Mouse (Mus musculus) gastrocnemius, postnatal 36 days (tissue): ENCODE measurements around the gene Commd7. TPM values are rescaled to one million over a fixed set of nuclear protein-coding genes. Genes with fewer than 3 reads are reported as not detected.

ENCODE experiments used
- DNase-seq, 2 experiments: peaks; one replicate each; pipeline ENCODE4 v3.0.0; 2022
- intact Hi-C: fragments of 180-260 bp; cut with DNase I; formaldehyde crosslinking; loops from one replicate; pipeline ENCODE4 v1.15.1; 2025
- total RNA-seq, 2 experiments: library from RNA; stranded (reverse); gene quantifications; 2 replicates each; pipeline ENCODE4 v1.2.3; 2021

Gene Commd7
- total RNA-seq, 2 experiments from 2014 or later = 9.9 to 10.3 TPM

DNA sequence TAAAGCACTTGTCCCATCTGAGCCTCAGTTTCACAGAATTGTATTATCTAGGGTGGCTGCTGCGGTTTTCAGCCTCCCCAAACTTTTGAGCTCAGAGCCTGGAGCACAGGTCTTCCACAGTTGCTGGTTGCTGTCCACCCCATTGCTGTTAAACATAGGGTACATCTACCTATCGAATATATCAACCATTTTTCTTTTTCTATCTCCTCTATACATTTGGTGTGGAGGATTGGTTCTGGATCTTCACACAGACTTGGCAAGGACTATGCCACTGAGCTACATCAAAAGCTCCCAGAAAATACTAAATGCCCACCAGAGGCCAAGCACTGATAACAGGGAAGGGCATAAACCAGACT is 268 bp upstream of the Commd7 start:
- intact Hi-C loops = no loop called here
- no peak for DNase-seq

DNA sequence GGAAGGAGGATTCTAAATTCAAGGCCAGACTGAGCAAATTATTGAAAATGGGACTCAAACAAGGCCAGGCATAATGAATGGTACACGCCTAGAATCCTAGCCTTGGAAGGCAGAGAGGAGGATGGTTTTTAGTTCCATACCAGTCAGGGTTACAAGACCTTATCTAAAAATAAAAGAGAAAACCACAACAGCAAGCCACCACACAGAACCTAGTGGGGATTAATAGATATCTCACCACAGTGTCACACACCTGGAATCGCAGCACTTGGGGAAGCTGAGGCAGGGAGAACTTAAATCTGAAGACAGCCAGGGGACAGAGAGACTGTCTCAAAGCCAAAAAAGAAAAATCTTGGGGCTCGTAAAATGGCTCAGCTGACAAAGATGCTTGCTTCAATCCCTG is 1.6 kb downstream of the Commd7 start:
- DNase-seq = no peak
- intact Hi-C loops = no loop called here

DNA sequence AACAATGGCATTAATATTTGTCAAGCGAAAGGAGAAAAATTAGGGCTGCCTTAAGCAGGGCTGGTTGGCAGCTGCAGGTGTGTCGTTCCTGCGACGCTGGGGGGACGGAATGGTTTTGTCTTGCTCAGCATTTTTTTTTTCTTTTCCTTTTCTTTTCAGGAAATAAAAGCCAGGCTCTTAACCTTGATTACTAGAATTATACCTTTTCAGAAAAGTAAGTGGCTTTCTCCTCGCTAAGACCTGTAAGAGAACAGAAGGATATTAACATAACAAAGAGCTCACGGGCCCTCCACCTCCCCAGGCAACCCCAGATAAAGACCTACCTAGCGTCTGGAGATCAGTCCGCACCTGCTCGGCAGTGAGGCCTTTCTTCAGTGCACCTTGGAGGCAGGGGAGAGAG is 10.1 kb downstream of the Commd7 start:
- DNase-seq = no peak
- intact Hi-C loops = no loop called here

DNA sequence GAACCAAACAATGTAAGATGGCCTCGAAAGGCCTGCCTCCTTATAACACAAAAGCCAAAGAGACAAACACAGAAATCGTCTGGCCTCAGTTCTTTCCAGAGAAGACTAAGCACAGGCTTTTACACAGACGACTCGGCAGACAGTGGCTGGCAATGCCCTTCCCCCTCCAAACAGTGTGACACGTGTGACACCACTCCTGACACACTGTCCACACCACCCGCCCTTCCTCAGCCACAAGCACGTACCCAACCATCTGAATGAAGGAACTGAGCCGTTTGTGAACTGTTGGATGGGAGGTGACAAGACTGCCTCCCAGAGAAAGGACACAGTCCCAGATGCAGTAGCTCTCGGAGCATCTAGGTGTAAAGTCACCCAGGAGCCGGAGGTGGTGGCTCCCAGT is 13.7 kb downstream of the Commd7 start:
- intact Hi-C loops = no loop called here
- no peak for DNase-seq

DNA sequence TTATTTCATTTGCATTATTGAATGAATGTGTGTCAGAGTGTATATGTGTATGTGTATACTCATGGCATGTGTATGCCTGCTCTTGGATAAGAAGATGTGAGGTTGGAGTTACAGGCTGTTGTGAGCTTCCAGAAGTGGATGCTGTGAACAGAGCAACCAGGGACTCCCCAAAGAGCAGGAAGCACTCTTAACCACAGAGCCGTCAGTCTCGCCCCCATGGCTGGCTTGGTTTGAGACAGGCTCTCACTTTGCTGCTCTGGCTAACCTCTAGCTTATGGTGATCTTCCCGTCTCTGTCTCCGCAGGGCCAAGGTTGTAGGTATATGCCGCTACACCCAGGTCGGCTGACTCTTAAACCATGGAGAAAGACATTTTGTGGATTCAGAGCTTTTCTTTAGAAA is 14.1 kb downstream of the Commd7 start:
- intact Hi-C loops = no loop called here
- DNase-seq = no peak

DNA sequence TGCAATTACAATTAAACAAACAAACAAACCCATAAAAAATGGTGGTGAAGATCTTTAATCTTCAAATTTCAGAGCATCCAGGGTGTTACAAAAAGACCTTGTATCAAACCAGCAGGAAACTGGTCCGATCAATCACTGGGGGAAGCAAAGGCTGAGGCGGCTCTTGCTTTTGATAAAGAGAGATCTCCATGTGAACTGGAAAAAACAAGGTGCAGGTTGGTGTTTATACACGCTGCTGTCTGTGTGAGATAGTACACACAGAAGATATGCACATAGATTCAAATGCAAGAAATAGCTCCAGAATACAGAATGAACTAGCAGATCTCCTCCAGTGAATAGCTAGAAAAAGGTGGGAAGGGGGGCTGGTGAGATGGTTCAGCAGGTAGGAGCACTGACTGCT is 15.7 kb downstream of the Commd7 start:
- intact Hi-C loops = no loop called here
- no peak for DNase-seq

DNA sequence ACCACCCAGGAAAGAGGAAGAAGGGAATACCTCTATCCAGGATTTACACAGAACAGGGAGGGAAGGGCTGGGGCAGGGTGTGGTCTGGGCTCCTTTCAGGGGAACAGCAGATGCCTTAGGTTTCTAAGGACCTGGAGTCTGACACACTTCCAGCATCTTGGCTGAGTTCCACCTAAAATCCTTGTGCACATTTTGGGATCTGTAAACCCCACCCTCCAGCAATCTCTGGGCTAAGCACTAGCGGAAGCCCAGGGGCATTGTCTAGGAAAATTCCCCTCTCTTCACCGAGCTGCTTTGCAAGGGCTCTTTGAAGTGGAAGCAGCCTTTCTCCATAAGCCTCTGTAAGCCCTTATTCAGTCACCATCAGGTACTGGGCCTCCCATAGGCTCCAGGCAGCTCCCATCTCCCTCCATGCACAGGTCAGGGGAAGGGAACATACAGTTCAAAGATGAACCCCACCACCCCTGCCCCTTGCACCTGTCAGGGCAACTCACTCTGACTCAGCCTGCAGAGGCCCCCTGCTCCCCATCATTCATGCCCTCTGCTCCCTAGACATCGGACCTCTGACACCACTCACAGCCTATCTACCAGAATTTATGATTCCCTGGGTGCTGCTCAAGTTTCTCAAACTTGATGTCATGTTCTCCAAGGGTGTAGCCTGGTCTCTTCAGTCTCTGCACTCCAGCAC is 19.8 kb downstream of the Commd7 start:
- DNase-seq = no peak
- intact Hi-C loops = no loop called here

DNA sequence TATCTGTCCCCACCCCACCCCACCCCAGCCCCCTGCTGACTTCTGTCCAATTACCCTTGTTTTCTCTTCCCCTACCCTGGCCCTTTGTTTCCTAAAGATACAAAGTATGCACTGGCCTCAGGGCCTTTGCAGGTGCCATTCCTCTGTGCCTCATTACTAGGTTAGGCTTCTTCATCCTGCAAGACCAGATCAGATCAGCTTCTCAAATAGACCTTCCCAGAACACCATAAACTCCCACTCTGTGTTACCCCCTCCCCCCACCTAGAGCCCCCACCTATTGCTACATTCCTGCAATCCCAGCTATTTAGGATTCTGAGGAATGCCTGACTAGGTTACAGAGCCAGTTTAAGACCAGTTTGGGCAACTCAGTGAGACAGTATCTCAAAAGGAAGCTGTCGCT is 20.8 kb downstream of the Commd7 start:
- no peak for DNase-seq
- intact Hi-C loops = no loop called here

DNA sequence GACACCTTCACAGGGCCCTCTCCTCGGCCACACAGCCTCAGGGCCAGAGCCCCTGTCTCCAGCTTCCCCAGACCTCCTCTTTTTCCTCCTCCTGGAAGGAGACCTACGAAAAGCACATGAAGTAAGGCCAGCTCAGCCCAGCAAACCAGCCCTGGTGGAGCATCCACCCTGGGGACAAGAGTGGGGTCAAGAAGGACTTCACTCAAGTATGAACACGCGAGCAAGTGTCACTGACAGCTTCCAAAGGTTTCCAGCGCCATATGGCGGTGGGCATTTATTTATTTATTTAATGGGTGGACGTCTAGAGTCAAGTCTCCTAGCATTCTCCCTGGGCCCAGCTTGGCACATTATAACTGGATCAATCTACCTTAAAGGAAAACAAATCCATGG is 21.3 kb downstream of the Commd7 start:
- intact Hi-C loops = no loop called here
- DNase-seq = no peak

DNA sequence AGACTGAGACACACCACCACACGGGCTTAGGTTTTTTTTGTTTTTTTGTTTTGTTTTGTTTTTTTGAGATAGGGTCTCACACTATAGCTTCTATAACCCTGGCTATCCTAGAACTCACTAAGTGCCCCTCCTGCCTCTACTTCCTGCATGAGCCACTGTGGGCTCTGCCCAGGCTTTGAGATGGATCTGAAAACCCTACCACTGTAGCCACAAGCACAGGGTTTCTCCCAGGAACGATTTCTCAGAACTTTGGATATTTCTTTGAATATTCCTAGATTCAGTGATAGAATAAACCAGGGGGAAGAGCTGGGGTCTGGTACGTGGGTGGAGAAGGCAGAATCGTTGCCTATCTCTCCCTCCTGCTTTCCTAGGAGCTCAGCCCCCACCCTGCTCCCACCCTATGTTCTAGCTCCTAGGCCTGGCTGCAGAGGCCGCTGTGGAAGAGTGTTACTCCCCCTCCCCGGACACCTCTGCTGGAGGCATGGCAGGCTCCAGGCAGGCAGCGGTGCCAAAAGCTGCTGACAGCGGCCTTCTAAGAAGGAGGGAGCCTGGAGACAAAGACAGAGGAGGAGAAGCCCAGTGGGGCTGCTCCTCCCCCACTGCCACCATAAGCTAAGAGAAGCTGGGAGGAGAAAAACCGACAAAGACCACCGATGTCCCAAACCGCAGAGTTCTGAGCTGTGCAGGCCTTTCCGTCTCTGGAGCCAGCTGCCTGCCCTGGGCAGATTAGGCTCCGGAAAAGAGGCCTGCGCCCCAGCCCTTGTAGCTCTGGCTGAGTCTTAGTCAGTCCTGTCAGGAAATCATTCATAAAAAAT is 21.9 kb downstream of the Commd7 start:
- DNase-seq = no peak
- intact Hi-C loops = no loop called here

DNA sequence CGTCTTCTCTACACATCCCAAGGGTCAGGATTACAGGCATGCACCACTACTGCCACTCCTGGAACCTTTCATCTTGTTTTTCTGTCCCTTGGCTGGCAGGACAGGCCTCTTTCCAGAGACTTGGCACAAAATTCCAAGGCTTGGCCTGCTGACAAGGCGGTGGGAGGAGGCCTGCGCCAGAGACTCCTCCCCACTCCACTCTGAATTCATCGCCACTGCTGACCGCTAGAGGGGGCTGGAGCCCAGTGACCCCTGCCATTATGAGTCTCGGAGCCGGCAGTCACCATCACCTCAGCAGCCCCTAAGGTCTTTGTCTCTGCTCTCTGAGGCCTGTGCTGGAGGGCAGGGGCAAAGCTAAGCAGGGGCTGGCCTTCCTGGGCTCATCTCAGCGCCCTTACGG is 23.0 kb downstream of the Commd7 start:
- DNase-seq = peak; percentile 80
- intact Hi-C loops = no loop called here

DNA sequence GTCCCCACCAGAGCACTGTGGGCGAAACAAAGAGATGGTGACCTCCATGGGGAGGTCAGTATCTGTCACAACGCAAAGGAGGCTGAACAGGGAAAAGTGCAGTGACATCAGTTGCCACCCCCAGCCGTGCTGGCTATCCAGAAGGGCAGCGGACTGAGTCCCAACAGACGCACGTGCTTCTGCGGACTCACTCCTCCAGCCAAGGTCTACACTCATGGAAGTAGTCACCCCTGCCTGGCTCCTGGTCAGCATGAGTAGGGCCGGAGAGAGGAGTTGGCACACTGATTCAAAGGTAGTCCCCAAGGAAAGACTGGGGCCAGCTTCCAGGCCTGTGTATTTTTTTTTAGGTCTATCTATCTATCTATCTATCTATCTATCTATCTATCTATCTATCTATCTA is 23.5 kb downstream of the Commd7 start:
- intact Hi-C loops = no loop called here

DNA sequence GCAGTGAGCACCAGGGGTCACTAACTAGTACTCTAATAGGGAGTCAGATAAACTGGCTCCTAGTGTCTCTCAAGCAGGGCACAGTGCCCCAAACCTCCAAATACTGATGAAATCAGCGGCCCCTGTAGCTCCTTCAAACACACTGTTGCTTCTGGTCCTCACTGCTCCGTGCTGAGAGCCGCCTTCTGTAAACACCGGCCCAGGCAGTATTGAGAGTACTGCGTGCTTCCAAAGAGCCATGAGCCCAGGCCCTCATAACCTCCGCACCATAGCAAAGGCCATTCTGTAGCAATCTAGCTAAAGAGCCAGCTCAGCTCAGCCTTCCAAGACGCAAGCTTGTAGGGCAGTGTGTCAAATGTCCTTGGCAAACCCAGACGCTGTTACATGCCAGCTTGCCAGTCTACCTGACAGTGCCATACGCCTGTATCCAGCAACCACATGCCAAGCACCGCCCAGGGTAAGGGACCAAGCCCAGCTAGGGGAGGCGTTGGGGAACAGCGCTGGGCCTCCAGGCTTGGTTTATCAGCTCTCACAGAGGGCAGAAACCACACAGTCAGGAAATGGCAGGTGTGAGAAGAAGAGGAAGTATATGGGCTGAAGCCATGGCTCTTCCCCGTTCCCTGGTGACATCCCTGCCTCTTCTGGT is 24.6 kb downstream of the Commd7 start:
- intact Hi-C loops = no loop called here
- peak; percentile 61 to 65 for DNase-seq

More for the DNA sequence above, 23.5 kb downstream of the Commd7 start:
- no peak for DNase-seq

DNA sequence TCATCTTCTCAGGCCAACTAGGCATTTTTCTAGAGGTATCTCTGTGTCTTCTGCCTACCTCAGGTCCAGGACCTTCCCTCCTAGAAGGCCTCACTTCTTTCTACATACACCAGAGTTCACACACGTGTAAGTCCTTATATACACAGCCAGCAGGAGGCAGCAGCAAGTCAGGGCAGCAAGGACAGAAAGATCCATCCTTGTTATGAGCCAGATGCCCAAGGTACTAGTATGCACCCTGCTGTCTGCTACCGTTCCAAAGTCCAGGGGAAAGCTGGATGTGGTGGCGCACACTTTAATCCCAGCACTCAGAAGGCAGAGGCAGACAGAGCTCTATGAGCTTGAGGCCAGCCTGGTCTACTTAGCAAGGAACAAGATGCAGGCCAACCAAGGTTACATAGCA is 26.2 kb downstream of the Commd7 start:
- DNase-seq = no peak
- intact Hi-C loops = no loop called here

DNA sequence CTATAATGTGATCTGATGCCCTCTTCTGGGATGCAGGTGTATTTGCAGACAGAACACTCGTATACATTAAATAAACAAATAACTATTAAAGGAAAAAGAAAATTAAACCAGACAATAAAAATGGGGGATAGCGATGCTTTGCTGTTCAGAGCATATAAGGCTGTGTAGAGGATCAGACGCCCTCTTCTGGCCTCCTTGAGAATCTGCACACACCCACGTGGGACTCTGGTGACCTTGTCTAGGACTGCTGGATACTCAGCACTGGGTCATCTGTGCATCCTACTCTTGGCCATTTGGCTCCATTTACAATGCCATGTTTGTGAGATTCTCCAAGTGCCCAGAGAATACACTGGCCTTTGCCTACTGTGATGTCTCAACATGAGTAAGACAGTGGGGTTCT is 28.9 kb downstream of the Commd7 start:
- DNase-seq = no peak
- intact Hi-C loops = no loop called here

DNA sequence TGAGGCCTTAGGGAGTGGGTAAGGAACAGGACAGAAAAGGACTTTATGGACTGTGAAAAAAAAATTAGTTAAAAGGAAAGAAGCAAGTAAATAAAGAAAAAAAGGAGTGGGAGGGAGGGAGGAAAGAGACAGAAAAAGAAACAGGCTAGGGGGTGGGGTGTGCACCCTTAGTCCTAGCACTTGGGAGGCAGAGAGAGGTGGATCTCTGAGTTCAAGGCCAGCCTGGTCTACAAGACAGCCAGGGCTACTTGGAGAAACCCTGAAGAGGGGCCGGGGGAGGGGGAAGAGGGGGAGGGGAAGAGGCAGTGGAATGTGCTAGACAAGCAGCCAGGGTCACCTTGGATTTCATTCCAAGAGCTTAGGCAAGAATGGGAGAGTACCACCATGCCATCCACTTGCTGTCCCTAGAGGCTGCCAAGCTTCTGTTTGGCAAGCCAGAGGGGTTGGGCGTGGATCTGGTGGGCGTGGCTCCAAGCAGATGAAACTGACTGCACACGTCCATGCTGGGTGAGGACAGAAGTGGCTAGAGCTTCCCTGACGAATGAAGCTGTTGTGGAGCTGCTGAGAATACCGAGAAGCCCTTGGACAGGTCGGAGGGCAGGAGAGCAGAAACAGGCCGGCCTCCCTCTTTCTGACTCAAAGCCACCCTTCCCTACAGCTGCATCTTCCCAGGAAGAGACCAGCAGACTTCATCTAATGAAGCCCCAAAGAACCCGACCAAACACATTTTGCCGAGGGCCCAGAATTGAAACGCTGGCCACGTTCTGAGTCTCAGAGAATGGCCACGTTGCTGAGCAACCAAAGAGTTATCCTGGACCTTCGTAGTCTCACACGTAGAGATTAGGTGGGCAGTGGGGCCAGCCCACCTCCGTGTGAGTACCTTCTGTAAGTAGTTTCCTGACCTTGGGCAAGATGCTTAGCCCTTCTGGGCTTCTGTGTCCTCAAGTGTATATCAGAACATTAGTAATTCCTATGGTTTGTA is 31.6 kb downstream of the Commd7 start:
- intact Hi-C loops = no loop called here
- DNase-seq = peak in 1 of 2 experiments; percentile 38

DNA sequence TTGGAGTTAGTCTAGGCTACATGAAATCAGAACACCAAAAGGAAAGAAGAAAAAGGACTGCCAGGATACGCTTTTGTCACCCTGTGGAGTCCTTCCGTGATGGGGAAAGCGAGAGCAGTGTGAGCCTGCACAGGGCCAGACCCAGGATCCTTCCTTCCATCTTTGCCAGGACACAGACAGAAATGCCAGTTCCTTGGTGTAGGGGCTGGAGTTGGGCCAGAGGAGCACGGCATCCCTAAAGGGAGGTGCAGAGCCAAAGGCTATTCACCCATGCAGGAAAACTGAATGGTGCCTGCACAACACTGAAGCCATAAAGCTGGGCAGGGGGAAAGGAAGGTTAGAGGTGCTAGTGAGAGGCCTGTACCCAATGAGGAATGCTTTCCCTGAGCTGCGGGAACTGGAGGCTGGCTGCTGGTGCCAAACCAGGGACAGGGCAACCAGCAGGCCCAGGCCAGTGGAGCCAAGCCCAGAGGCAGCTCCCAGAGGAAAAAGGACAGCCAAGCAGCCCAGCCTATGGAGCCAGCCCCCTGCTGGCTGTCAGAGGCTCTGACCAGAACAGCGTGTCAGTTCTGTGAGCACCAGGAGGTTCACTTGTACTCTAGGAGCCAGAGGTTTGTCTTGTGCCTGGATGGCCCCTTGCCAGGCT is 32.4 kb downstream of the Commd7 start:
- intact Hi-C loops = no loop called here
- peak; percentile 34 to 39 for DNase-seq

DNA sequence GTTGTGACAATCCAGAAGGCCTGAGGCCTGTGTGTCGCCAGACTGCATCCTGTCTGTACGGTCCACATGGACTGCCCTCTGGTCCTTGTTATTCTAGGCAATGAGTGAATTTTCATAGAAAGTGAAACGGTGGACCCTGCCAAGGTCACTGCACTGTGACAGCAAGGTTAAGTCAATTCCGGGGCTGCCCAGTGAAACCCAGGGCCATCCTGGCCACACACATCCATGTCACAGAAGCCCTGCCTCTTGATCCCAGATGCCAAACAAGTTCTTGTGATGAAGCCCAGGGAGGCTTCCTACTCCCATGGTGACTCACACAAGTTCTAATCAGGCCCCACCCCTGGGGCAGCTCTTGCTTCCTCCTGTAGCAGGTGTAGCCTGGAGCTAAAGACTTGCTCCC is 35.0 kb downstream of the Commd7 start:
- intact Hi-C loops = no loop called here
- no peak for DNase-seq

DNA sequence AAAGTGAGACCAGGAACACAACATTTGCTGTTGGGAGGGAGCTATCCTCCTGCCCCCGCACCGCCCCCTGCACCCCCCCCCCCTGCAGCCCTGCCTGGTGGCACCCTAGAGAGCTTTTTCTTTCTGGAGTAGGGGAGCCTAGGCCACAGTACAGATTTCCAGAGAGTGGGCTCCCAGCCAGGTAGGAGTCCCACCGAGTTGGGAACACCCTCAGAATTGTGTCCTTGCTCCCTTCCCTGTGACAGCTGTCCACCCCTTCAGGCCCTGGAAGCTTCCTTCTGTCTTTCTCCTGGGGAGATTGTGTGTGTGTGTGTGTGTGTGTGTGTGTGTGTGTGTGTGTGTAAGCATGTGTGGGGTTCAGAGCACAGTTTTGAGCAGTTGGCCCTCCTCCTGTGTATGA is 35.6 kb downstream of the Commd7 start:
- intact Hi-C loops = no loop called here
- DNase-seq = no peak

DNA sequence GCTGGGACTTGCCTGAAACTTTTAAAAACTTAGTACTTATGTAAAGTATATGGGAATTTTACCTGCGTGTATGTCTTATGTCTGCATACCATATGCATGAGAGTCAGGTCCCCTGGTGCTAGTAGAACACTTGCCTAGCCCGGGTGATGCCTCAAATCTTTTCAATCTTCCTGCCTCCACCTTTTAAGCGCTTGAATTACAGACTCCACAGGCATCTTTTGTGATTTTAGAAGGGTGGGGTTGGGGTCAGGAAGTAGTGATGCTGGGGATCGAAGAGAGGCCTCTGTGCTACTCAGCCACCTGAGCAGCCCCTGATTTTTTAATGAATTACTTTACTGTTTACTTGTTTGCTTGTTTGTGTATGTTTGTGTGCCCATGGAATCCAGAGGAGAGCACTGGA is 37.6 kb downstream of the Commd7 start:
- DNase-seq = no peak
- intact Hi-C loops = no loop called here
